Mouse (Mus musculus) lung, postnatal 0 days (tissue): ENCODE data around the gene Atpif1. TPM values are rescaled to one million over a fixed set of nuclear protein-coding genes. Genes with fewer than 3 reads are reported as not detected.
A peak's percentile ranks its signal among the peaks of the same experiment; 100 is the strongest.

ENCODE experiments used
- ATAC-seq: fragments of 200-750 bp; cut with Nextera tagmentation; 2 replicates; pipeline ENCODE4 v1.8.0; 2017; ENCODE audit warnings: moderate library complexity
- DNase-seq: peaks from one replicate; pipeline ENCODE4 v3.0.0-alpha.2; 2016; ENCODE audit warnings: low spot score
- H3K27ac ChIP-seq: fragments of 300-500 bp; sonication (generic); 2 replicates; pipeline ENCODE4 v1.5.1; 2014; ENCODE audit warnings: antibody characterized with exemption, mild to moderate bottlenecking, low read length, mixed read lengths
- H3K27me3 ChIP-seq: fragments of 300-500 bp; sonication (generic); replicated peaks from 2 replicates; pipeline ENCODE4 v1.6.1; 2014; ENCODE audit warnings: low read length, mixed read lengths; ENCODE audit not compliant: insufficient read depth
- H3K36me3 ChIP-seq: fragments of 300-500 bp; sonication (generic); 2 replicates; pipeline ENCODE4 v1.6.1; 2014; ENCODE audit warnings: low read length, mixed read lengths; ENCODE audit not compliant: insufficient read depth
- H3K4me1 ChIP-seq: fragments of 300-500 bp; sonication (generic); 2 replicates; pipeline ENCODE4 v1.6.1; 2014; ENCODE audit warnings: antibody characterized with exemption, low read depth, low read length, mixed read lengths; ENCODE audit not compliant: insufficient read depth
- H3K4me2 ChIP-seq: fragments of 300-500 bp; sonication (generic); replicated peaks from 2 replicates; pipeline ENCODE4 v1.6.1; 2014; ENCODE audit warnings: low read depth, mild to moderate bottlenecking, low read length, moderate library complexity, mixed read lengths
- H3K4me3 ChIP-seq: fragments of 300-500 bp; sonication (generic); 2 replicates; pipeline ENCODE4 v1.5.1; 2014; ENCODE audit warnings: low read depth, low read length
- H3K9ac ChIP-seq: fragments of 300-500 bp; sonication (generic); replicated peaks from 2 replicates; pipeline ENCODE4 v1.6.1; 2014; ENCODE audit warnings: low read depth, mild to moderate bottlenecking
- H3K9me3 ChIP-seq: fragments of 300-500 bp; sonication (generic); 2 replicates; pipeline ENCODE4 v1.6.1; 2016; ENCODE audit warnings: low read length, mixed read lengths
- CTCF ChIP-seq: IDR thresholded peaks from 2 replicates; pipeline ENCODE4 v1.5.1; 2016; ENCODE audit warnings: antibody characterized with exemption, mild to moderate bottlenecking
- EP300 ChIP-seq: IDR thresholded peaks from 2 replicates; pipeline ENCODE4 v1.6.1; 2016; ENCODE audit warnings: antibody characterized with exemption, mild to moderate bottlenecking, control low read depth
- WGBS: fragments of 180-500 bp; shearing (Covaris S2); extraction: QIAGEN DNeasy Blood & Tissue Kit; methylation state at CpG from one replicate; pipeline ENCODE4 v1.1.7; 2014; 5-methylcytosine and 5-hydroxymethylcytosine counted together
- polyA plus RNA-seq: library from polyadenylated mRNA; unstranded; fragments of >200 nt; fragmentation: Nextera tagmentation; extraction: Ambion mirVana; gene quantifications from 2 replicates; pipeline ENCODE4 v1.2.1, GENCODE M21; 2015

Atpif1 gene
- polyA plus RNA-seq, 1 experiment from 2014 or later, result 732 TPM

DNA sequence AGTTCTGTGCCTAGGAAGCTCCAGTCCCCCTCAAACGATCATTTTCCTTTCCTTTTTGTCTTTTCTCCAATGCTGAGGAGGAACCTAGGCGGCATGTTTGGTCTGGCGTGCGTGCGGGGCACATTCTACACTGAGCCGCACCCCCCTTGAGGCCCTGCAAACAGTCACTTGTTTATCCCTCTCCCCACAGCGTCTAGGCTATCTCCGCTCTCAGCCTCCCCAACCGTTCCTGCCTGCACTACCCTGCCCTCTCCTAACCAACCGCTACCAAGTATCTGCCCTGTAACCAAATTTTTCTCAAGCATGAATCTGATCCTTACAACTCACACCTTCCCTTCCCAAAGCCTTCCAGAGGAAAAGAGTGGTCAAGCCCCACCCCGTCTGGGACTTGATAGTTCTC lies 30.1 kb downstream of the Atpif1 start:
- H3K36me3 ChIP-seq, result peaks cover 3% of the 10 kb centered on the region; the same call in 1 of the 2 replicates
- no peak for DNase-seq
- WGBS, result 66% methylated on average over 11 of the region's 11 CpGs
- ATAC-seq, result no peak
- H3K27ac ChIP-seq, result no peak overlapping the region
- no peaks in the 10 kb centered on the region for H3K9me3 ChIP-seq
- H3K4me3 ChIP-seq, result no peak overlapping the region
- TF ChIP-seq CTCF, result no peak
- no peak for TF ChIP-seq EP300
- H3K27me3 ChIP-seq, result no peaks in the 10 kb centered on the region
- no peak overlapping the region for H3K9ac ChIP-seq
- H3K4me1 ChIP-seq, result peaks cover 6% of the 10 kb centered on the region; the same call in 1 of the 2 replicates
- no peak overlapping the region for H3K4me2 ChIP-seq

DNA sequence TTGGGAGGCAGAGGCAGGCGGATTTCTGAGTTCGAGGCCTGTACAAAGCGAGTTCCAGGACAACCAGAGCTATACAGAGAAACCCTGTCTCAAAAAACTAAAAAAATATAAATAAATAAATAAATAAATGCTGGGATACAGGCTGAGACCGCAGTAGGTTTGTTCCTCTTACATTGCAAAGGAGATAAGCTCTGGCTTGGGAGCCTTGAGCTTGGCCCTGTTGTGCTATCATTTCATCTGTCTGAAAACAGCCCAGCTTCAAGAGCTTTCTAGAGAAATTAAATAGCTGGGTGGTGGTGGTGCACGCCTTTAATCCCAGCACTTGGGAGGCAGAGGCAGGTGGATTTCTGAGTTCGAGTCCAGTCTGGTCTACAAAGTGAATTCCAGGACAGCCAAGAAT lies 31.8 kb downstream of the Atpif1 start:
- no peak for ATAC-seq
- H3K9me3 ChIP-seq, result no peaks in the 10 kb centered on the region
- peaks cover 19% of the 10 kb centered on the region for H3K36me3 ChIP-seq
- TF ChIP-seq CTCF (no peak), EP300 (no peak)
- no peak overlapping the region for H3K4me3 ChIP-seq
- no peak overlapping the region for H3K4me2 ChIP-seq
- H3K4me1 ChIP-seq, result no peaks in the 10 kb centered on the region
- 96% methylated on average over 6 of the region's 6 CpGs for WGBS
- no peak overlapping the region for H3K27ac ChIP-seq
- DNase-seq, result no peak
- no peaks in the 10 kb centered on the region for H3K27me3 ChIP-seq
- H3K9ac ChIP-seq, result no peak overlapping the region

DNA sequence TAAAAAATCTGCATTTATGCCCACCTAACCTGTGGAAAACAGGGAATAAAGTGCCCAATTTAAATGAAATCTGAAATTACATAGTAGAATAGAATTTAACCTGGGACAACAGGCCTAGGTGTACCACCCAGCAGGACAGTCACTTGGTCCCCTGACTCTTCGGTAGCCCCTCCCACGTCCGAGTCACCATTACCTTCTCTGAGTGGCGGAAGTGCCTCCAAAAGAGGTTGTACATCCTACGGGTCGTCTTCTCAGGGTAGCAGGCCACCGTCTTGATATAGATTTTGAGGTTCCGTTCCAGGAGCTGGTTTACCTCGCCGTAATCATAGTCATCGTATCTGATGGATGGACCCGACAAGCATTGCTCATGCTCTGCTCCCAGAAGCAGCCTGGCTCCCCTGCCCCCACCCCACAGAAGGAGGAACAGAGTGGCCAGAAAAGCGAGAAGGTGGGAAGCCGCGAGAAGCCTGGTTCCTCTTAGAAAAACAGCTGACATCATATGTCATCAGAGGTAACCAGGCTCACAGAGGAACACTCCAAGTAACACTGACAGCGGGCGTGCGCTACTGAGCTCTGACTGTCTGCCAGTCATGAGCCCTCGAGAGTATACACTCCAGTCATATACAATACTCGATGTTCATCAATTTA lies 39.1 kb downstream of the Atpif1 start:
- ATAC-seq (peak; percentile 33), DNase-seq (peak; percentile 38)
- Histone ChIP-seq H3K27ac (no peak overlapping the region), H3K27me3 (no peaks in the 10 kb centered on the region), H3K4me1 (no peaks in the 10 kb centered on the region), H3K36me3 (peaks cover 38% of the 10 kb centered on the region), H3K9ac (no peak overlapping the region), H3K4me2 (no peak overlapping the region), H3K9me3 (no peaks in the 10 kb centered on the region), H3K4me3 (no peak overlapping the region)
- WGBS, result 84% methylated on average over 20 of the region's 20 CpGs
- TF ChIP-seq CTCF (no peak), EP300 (no peak)

DNA sequence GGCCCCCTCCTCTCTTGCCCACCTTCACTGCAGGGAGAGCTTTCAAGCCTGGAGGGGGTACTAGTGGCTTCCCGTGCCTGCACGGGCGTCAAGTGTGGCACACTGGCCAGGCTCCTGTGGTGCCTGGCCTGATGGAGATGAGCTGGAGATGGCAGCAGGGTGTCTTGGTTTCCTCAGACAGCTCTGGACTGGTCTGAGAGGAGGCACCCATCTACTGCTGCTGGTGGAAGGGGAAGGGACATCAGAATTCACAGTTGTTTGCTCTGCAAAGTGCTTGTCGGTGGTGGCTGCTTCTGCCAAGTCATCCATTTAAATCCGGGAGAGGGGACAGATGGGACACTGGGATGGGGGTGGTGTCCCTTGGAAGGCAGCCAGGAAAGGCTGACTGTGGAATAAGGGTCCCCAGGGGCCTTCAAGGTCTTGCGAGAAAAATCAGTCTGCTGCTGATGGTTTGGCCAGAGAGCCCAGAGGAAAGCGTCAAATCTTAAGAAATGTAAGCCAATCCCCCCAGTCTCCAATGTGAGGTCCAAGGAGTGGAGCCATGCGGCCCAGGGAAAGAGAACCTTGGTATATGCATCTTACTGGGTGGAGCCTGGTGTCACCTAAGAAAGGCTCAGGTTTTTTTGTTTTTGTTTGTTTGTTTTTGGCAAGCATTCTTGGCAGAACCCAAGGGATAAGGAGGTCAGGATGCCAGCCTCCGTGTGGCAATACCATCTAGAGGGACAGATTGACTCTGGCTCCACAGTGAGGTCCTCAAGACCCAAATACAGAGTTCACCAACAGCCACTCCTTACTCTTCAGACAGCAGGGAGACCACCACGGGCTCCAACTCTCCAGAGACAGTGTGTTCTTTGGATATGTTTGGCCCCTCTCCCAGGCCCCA lies 41.0 kb downstream of the Atpif1 start:
- Histone ChIP-seq H3K36me3 (peaks cover 26% of the 10 kb centered on the region), H3K4me3 (no peak overlapping the region), H3K27me3 (no peaks in the 10 kb centered on the region), H3K9me3 (no peaks in the 10 kb centered on the region), H3K9ac (no peak overlapping the region), H3K4me2 (no peak overlapping the region), H3K27ac (no peak overlapping the region), H3K4me1 (no peaks in the 10 kb centered on the region)
- ATAC-seq (peak; percentile 13; the same call in 1 of the 2 replicates), DNase-seq (no peak)
- 52% methylated on average over 10 of the region's 10 CpGs for WGBS
- no peak for TF ChIP-seq CTCF
- TF ChIP-seq EP300, result no peak

DNA sequence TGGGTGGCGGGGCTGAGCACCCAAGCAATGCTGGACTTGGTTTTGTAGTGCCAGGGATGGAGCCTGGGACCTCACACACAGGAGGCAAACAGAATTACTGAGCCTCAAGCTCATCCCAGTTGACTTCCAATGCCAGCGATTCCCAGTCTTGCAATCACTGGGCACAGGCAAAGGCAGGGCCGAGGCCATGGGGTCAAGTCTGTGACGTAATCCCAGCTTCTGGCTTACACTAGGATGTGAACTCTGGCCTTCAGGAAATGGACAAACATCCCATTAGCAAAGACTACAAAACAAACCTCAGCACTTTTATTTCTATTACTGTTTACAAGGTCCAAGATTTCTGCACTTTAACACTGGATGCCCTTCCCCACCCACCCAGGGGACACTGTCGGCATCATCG lies 41.7 kb downstream of the Atpif1 start:
- ATAC-seq (peak; percentile 42), DNase-seq (peak; percentile 54)
- no peak overlapping the region for H3K27ac ChIP-seq

DNA sequence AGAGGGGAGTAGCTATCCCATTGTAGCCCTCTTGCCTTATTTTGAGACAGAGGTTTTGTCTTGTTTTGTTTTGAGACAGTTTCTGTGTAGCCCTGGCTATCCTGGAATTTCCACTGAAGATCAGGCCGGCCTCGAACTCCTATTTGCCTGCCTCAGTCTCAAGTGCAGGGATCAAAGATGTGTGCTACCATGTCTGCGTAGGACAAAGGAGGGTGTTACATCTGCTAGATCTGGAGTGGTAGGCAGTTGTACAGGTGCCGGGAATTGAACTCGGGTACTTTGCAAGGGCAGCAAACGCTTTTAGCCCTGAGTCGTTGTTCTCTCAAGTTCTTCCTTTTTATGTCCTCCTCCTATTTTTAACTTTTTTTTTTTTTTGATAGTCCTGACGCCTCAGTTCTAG lies 42.4 kb downstream of the Atpif1 start:
- Histone ChIP-seq H3K4me2 (no peak overlapping the region), H3K9me3 (no peaks in the 10 kb centered on the region), H3K36me3 (peaks cover 14% of the 10 kb centered on the region; the same call in 1 of the 2 replicates), H3K4me3 (no peak overlapping the region), H3K9ac (no peak overlapping the region), H3K4me1 (no peaks in the 10 kb centered on the region), H3K27me3 (no peaks in the 10 kb centered on the region), H3K27ac (no peak overlapping the region)
- 87% methylated on average over 8 of the region's 8 CpGs for WGBS
- TF ChIP-seq CTCF, result no peak
- no peak for TF ChIP-seq EP300
- ATAC-seq, result no peak
- no peak for DNase-seq

More for the DNA sequence above, 41.7 kb downstream of the Atpif1 start:
- no peak for TF ChIP-seq CTCF
- TF ChIP-seq EP300, result no peak
- 61% methylated on average over 6 of the region's 6 CpGs for WGBS
- H3K27me3 ChIP-seq, result no peaks in the 10 kb centered on the region
- H3K9me3 ChIP-seq, result no peaks in the 10 kb centered on the region
- no peaks in the 10 kb centered on the region for H3K4me1 ChIP-seq
- H3K4me3 ChIP-seq, result no peak overlapping the region
- no peak overlapping the region for H3K4me2 ChIP-seq
- peaks cover 19% of the 10 kb centered on the region for H3K36me3 ChIP-seq
- no peak overlapping the region for H3K9ac ChIP-seq
